Mouse (Mus musculus) gastrocnemius, postnatal 14 days (tissue): ENCODE measurements at regions not wholly inside any gene's neighbourhood (a gene's known extent, or its start where the extent isn't known, plus 50 kb on each side); places are given as distances from the start of the nearest gene placed in this dataset.

Experiments
- DNase-seq: peaks from one replicate; pipeline ENCODE4 v3.0.0; 2021; ENCODE audit warnings: mixed read lengths
- intact Hi-C: fragments of 180-260 bp; cut with DNase I; formaldehyde crosslinking; loops from one replicate; pipeline ENCODE4 v1.15.1; 2025; ENCODE audit warnings: low total_unique reads

DNA sequence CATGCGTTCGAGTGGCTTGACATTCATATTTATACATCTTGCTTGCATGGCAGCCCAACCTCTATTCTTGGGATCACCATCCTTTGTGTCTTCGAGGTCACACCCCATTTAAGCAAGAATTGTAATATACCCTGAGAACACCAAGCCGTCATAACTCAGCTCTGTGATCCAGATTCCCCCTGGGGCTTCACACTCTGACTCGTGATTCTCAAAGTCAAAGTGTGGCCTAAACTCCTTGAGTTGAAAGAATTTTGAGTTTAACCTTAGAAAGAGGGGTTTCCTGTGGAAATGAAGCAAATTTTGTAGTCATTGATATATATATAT is 120.4 kb downstream of the Zbtb18 start:
- DNase-seq = no peak
- intact Hi-C loops = no loop called here

- no peak for DNase-seq
- intact Hi-C loops = no loop called here
Observed at GRCm38 (mm10) chr1:177565678-177566077, 123.5 kb downstream of the Zbtb18 start.

DNA sequence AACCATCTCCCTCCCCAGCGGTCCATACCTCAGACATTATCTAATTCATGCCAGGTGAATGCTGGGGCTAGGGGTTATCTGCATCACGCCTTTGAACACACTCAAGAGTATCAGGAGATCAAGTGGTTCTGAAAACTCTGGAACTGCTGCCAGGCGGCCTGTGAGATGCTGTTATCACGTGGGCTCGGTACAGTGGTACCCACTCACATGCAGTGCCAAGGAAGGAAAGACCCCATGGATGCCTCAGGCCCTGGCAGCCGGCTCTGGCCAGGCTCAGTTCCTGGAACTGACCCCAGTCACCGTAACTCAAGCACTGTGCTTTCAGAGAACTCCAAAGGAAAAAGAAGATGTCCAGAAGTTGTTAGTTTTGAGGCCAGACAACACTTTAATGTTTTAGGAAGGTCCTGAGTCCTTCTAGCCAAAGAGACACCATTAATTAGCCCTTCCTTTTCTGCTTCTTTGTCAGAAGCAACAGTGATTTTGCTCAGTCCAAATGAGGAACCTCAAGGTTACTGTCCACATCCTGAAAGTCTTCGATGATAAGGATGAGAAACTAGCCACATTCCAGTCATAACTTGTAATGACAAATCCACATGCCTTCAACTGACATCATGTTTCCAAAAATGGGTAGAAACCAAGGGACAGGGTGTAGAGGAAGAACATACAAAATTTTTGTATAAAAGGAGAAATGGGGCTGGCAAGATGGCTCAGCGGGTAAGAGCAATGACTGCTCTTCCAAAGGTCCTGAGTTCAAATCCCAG is 126.1 kb downstream of the Zbtb18 start:
- no peak for DNase-seq
- intact Hi-C loops = no loop called here

GRCm38 (mm10) chr1:177569572-177569971 is 127.4 kb downstream of the Zbtb18 start:
- intact Hi-C loops = no loop called here
- no peak for DNase-seq

GRCm38 (mm10) chr1:177573017-177573725 is 131.0 kb downstream of the Zbtb18 start:
- peak; percentile 53 for DNase-seq
- intact Hi-C loops = loop anchor here (10.0 kb wide), 1 partner anchor 108 kb away; no protein-coding TSS in a partner anchor

DNA sequence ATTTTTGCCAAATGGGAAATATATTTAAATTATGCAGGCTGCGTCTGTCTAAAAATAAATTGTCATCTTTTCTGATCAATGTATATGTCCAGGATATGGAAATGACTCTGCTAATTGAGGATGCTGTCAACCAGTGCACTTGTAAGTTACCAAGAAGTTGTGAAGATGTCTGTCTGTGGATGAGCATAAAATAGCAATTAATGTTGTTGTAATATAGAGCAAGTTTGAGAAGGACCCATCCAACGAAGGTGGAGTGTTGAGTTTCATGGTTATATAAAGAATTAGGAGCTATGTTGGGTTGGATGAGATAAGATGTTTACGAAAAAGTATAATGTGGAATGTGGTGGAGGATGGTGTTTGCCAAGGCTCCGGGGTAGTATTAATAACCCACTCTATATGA is 131.6 kb downstream of the Zbtb18 start:
- intact Hi-C loops = loop anchor here (10.0 kb wide), 1 partner anchor 109 kb away; no protein-coding TSS in a partner anchor
- no peak for DNase-seq

DNA sequence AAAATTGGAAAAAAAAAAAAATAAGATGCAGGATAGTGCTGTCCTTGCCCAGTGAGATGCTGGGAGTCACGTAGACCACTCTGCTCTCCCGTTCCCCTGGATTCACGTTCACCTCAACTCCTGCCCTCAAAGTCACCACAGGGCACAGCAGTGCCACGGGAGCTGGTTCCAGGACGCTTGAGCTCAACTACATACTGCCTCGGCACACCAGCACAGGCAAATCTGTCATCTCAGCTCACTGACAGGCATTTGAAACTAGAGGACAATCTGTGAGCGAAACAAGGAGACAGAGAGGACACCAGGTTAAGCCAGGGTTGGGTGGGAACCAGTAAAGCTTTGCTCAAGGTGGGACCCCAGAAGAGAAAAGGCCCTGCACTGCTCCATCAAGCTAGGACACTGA is 132.2 kb downstream of the Zbtb18 start:
- intact Hi-C loops = loop anchor here (10.0 kb wide), 1 partner anchor 110 kb away; no protein-coding TSS in a partner anchor
- no peak for DNase-seq

GRCm38 (mm10) chr1:177584302-177584886 is 142.2 kb downstream of the Zbtb18 start:
- no peak for DNase-seq
- intact Hi-C loops = no loop called here

DNA sequence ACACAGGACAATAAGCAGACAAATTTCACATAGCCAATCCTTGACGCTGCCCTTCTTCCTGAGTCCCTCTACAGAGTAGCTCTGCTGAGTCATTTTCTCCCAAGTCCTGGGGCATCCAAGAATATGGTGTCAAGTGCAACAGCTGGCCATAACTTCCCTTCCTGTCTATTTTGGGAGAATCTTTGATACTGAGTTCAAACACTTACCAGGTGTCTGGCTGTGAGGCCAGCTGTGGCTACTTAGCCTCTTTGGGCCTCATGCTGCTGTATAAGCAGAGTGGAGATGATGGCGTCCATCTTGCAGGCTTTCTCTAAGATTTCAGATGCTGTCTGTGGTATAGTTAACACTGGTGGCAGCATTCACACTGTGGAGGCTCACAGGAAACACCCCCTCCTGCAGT is 143.2 kb downstream of the Zbtb18 start:
- no peak for DNase-seq
- intact Hi-C loops = no loop called here

DNA sequence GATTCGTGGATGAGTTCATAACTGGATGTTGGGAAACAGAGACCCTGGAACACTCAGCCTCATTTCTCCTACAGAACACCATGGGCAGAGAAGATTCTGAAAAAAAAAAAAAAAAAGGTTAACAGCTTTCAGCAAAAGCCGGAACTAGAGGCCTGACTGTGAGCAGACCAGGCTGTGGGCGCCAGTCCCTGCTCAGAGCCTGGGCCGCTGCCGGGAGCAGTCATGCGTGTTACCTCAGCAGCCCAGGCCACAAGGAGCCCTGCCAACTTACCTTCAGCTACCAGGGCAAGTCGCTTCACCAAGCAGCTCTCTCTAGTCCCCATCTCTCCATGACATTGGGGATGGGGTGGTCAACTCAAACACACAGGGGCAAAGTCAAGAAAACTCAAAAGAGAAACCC is 140.6 kb upstream of the 1700016C15Rik start:
- no peak for DNase-seq
- intact Hi-C loops = no loop called here

DNA sequence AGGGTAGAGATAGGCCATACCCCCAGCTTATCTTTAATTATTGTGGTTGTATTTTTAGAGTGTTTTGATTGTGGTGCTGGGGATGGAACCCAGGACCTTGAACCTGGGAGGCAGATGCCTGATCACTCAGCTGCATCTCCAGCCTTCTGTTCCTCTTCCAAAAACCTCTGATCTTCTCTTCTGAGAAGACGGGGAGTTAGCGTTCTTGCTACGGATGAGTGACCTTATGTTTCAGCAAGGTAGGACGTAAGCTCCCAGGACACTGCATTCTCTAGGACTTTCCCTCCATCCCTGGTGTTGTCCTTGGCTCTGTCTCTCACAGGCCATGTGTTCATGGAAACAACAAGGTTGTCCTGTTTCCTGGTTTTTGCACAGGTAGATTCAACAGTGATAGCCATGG is 140.0 kb upstream of the 1700016C15Rik start:
- no peak for DNase-seq
- intact Hi-C loops = no loop called here

- intact Hi-C loops = no loop called here
- no peak for DNase-seq
Observed at GRCm38 (mm10) chr1:177591742-177592141, 137.9 kb upstream of the 1700016C15Rik start.

- intact Hi-C loops = no loop called here
- no peak for DNase-seq
Observed at GRCm38 (mm10) chr1:177592337-177592736, 137.3 kb upstream of the 1700016C15Rik start.

DNA sequence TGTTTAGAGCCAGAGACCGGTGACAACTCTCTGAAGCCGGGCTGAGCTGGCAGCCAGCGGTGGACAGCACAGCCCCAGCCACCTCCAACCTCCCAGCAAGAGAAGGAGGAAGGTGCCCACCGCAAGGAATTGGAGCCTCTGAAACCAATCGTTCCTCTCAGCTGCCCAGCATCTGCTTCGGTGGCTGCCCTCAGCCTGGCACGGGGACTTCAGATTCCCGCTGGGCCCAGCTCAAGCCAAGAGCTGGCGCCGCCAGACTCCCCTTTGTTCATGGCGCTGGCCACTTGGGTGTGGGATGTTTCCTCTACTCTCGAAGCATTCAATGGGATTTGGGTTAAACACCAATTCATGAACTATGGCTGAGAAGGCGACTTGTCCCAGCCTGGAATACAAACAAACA is 135.3 kb upstream of the 1700016C15Rik start:
- DNase-seq = peak; percentile 31
- intact Hi-C loops = no loop called here

GRCm38 (mm10) chr1:177595326-177595914 is 134.2 kb upstream of the 1700016C15Rik start:
- no peak for DNase-seq
- intact Hi-C loops = no loop called here

- intact Hi-C loops = no loop called here
- no peak for DNase-seq
Observed at GRCm38 (mm10) chr1:177597036-177597435, 132.6 kb upstream of the 1700016C15Rik start.

DNA sequence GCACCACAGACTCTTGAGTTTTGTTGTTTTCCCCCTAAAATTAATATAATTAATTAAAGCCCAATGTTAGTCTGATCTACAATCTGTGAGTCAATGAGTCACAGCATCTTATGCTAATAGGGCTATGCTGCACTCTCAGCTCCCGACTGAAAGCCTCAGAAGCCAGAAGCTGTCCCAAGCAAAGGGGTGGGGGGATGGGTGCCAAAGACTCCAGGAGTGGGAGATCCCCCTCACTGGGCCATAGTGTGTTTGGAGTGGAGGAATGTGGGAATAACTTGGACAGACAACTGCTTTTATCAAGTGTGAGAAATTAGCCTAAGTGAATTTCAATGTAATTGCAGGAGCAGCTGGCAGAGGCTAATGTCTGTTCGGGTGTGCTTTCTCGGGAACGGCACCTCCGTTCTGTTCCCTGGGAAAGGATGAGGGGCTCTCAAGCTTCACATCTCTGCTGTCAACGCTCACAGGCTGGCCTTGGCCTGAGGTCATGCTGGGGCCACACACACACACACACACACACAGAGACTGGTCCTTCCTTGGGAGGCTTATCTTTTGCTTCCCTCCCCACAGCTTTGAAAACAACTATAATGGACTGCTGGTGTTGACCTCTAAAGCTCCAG is 124.2 kb upstream of the 1700016C15Rik start:
- DNase-seq = no peak
- intact Hi-C loops = no loop called here

GRCm38 (mm10) chr1:177607565-177607964 is 122.0 kb upstream of the 1700016C15Rik start:
- DNase-seq = no peak
- intact Hi-C loops = no loop called here

DNA sequence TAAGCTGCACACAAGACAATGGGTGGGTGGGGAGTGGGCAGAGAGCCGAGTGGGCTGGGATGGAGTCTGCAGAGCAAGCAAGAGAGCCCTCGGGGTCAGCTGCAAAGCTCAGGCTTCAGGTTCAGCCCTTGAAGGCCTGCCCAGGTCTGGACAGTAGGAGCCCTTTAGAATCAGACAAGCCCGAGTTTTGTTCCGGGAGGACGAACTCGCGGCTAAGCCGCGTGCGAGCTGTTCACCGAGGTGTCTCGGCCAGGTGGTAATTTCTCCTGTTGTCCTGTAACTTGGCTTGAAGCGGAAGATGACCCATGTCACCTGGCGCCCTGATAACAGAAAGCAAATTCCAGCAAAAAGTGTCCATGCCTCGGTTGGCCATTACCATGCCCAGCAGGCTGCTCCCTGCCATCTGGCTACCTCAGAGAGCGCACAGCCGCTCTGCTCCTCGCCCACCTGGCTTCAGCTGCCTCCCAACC is 121.0 kb upstream of the 1700016C15Rik start:
- no peak for DNase-seq

DNA sequence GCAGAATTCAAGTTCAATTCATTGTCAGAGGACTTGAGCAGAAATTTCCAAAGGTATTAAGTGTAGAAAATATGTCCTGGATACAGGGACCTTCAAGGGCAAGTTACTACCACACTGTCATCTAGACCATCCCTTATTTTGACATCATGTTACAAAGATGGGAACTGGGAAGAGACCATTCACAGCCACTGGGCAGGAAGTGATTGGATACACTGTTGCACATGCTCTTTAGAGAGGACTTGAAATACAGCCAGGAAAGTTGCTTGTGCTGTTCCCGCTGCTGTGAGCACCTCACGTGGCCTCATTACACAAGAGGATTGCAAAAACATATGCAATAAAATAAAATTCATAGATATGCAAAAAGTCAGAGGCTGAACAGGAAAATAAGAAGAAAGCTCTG is 120.4 kb upstream of the 1700016C15Rik start:
- no peak for DNase-seq
- intact Hi-C loops = no loop called here

More for the DNA sequence above, 121.0 kb upstream of the 1700016C15Rik start:
- intact Hi-C loops = no loop called here
